Mouse (Mus musculus) embryonic stem cell, embryonic (primary cell): ENCODE measurements around the gene C2cd5.
"Not testable (repeated sequence)": the region's sequence is repeated elsewhere in the genome, so short reads cannot be mapped to it uniquely, and the experiment has no call there.

Source experiments
- CTCF ChIA-PET, 4 experiments: fragments of 300-600 bp in 2 of 4; fragments of 350-600 bp in 2 of 4; sonication (Branson Sonifier 250); formaldehyde crosslinking; loops; one replicate each; lab custom pipeline; 2022; ENCODE audit warnings: inconsistent platforms in 2 of 4; lab: Charles Lee
- POLR2A ChIA-PET, 4 experiments: fragments of 300-600 bp in 2 of 4; fragments of 350-600 bp in 2 of 4; sonication (Branson Sonifier 250); formaldehyde crosslinking; loops; one replicate each; lab custom pipeline; 2022; ENCODE audit warnings: antibody characterized with exemption in 4 of 4, inconsistent platforms in 1 of 4; lab: Charles Lee

C2cd5 gene

DNA sequence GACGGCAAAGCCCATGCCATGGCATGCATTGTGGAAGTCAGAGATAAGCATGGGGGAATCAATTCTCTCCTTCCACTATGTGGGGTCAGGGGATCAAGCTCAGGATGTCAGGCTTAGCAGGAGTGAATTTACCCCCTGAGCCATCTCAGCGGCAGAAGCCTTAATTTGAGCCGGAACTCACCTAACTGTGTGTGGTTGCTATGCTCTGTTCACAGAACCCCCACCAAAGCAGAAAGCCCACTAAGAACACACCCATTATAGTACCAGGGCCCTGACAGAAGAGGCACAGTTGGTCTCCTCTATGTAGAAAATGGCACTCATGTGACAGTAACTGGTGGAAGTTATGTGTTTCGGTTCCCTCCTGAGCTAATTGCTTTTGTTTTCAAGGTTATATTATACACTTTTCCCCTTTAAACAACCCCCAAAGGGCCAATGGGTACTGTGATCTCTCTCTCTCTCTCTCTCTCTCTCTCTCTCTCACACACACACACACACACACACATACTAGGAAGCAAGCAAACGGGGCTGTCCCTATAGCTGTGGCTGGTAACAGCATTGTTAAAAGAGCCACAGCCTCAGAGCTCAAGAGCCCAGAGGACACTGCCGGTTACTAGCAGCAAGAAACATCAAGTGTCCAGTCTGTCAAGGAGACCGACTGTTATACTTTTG is 108.4 kb downstream of the C2cd5 start:
- POLR2A ChIA-PET, result interaction anchor here in 1 of 4 experiments (0.5 to 0.8 kb wide), 2 partner anchors 74 to 156 kb away, joined by 3 to 4 read pairs; no protein-coding TSS in a partner anchor

DNA sequence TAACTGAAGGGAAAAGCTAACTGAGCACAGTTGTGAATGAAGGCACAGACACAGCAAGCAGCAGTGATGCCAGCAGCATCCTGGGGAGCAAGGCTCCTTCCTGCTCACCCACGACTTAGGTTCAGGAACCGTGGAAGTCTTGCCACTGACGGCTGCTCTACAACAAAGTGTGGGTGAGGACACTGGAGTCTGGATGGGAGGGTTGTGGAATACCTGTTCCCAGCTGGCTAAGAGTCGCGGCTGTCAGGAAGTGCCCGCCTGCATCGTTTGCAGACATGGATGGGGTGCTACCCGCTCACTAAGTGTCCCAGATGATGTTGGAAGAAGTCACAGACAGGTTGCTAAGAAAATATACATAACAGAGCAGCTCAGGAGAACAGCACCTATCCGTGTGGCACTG is 109.4 kb downstream of the C2cd5 start:
- POLR2A ChIA-PET, result no interaction called here

More for the DNA sequence above, 108.4 kb downstream of the C2cd5 start:
- CTCF ChIA-PET, result interaction anchor here in 3 of 4 experiments (0.6 to 1.4 kb wide), 7 partner anchors 18 to 711 kb away, joined by 3 to 4 read pairs (median 3); no protein-coding TSS in a partner anchor

DNA sequence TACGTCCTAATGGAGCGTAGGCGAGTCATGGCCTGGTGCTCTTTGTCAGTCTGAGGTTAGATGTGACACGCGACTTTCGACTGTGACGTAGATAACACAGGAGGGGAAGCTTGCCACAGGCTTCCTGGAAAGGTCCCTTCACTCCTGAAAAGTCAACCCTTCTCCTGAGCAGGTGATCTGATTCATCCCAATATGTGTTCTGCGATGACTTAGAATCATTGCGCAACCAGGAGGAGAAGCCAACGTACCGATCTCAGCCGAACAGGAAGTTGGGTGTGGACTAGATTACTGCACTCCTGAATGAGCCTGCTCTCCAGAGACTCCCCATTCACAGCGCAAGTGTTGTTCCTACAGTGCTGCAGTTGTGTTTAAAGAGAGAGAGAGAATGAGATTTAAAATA is 110.4 kb downstream of the C2cd5 start:
- CTCF ChIA-PET, result interaction anchor here in 2 of 4 experiments (1.1 to 2.3 kb wide), 2 partner anchors 19 to 185 kb away, joined by 4 to 7 read pairs; no protein-coding TSS in a partner anchor
- POLR2A ChIA-PET, result interaction anchor here in 1 of 4 experiments (0.7 to 4.4 kb wide), 3 partner anchors 15 to 28 kb away, joined by 3 to 18 read pairs (median 10); partner anchors contain the start of gene St8sia1

More for the DNA sequence above, 109.4 kb downstream of the C2cd5 start:
- CTCF ChIA-PET, result interaction anchor here in 2 of 4 experiments (0.6 to 1.0 kb wide), 2 partner anchors 30 to 45 kb away, joined by 3 read pairs; no protein-coding TSS in a partner anchor

DNA sequence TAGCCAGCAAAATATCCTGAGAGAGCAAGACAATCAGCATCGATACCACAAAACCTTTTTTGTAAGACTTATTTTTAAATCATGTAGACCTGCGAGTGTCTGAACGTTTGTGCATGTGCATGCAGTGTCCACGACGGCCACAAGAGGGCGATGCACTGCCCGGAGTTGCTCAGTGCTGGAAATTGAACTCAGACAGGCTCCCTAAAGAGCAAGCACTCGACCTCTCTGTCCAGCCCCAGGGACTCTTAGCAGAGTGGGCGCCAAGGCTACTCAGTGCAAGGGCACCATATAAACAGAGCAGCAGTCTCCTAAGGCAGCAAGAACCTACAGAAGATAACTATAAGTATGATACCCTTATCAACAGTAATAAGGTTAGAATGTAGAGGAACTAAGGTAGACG is 111.2 kb downstream of the C2cd5 start:
- ChIA-PET POLR2A (interaction anchor here in 2 of 4 experiments (0.5 to 4.4 kb wide), 6 partner anchors 10 to 202 kb away, joined by 4 to 26 read pairs (median 8); no protein-coding TSS in a partner anchor), CTCF (interaction anchor here in 2 of 4 experiments (0.5 to 2.3 kb wide), 7 partner anchors 13 to 246 kb away, joined by 3 to 7 read pairs (median 4); no protein-coding TSS in a partner anchor)

DNA sequence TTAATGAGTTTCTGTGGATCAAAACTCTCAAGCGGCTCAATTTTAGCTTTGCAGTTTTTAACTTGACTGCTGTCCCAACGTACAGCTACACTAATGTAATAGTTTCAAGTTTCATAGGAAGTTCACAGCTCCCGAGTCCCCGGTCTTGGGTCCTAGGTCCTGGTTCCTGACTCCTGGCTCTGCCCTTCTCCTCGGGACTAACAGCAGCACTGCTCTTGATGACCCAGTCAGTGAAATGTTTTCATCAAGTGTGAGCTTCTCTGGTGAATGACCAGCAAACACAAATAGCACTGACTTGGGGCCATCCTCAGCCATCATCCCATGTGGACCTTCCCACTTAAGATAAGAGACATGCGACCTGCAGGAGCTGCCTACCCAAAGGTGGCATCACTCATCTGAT is 111.7 kb downstream of the C2cd5 start:
- POLR2A ChIA-PET, result interaction anchor here in 3 of 4 experiments (0.5 to 4.4 kb wide), 15 partner anchors 9 to 480 kb away, joined by 3 to 26 read pairs (median 4); partner anchors contain the start of gene Ldhb (in 1 of the 3)

DNA sequence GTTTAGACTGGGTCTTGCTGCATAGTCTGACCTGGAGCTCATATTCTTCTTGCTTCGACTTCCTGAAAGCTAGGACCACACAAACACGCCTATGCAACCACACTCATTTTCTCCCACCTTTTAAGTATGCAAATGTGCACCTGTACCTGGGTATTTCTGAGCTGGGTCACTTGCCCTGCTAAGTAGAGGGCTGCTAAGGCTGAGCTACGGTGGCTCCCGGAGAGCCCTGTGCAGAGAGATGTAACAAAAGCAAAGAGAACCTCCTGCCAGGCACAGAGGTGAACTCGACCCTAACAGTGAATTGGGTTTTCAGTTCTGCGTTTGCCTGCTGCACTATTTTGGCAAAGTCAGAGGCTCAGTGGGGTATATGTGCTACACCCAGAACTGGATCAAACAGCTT is 112.3 kb downstream of the C2cd5 start:
- ChIA-PET POLR2A (interaction anchor here in 2 of 4 experiments (0.5 to 4.4 kb wide), 18 partner anchors 8 to 479 kb away, joined by 3 to 26 read pairs (median 4); partner anchors contain the start of gene Ldhb (in 1 of the 2)), CTCF (interaction anchor here in 3 of 4 experiments (0.5 to 2.3 kb wide), 11 partner anchors 9 to 232 kb away, joined by 3 to 7 read pairs (median 3); no protein-coding TSS in a partner anchor)

More for the DNA sequence above, 111.7 kb downstream of the C2cd5 start:
- CTCF ChIA-PET, result interaction anchor here in 3 of 4 experiments (0.5 to 2.3 kb wide), 10 partner anchors 10 to 231 kb away, joined by 3 to 7 read pairs (median 3); no protein-coding TSS in a partner anchor

GRCm38 (mm10) chr6:142986706-142987105 is 113.2 kb downstream of the C2cd5 start:
- POLR2A ChIA-PET, result interaction anchor here in 1 of 4 experiments (0.6 to 4.4 kb wide), 9 partner anchors 9 to 475 kb away, joined by 3 to 26 read pairs (median 5); no protein-coding TSS in a partner anchor

DNA sequence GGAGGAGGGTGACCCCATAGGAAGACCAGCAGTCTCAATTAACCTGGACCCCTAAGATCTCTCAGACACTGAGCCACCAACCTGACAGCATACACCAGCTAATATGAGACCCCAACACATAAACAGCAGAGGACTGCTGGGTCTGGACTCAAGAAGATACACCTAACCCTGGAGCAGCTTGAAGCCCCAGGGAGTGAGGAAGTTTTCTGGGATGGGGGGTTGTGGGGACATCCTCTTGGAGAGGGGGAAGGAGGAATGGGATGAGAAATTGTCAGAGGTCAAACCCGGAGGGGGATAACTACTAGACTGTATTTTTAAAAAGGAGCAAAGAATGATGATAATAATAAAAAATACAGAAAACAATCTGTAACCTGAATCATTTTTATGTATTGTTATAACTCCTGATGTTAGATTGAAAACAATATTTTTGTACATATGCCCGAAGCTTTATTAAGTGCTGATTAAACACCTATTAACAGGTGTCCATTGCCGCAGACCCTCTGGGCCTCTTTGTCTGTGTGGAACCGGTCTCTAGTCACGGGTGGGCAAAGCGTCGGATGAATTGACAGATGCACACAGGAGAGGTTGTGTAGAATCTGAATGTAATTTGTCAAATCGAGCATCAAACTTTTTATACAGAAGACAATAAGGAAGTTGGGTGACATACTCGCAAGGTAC is 114.2 kb downstream of the C2cd5 start:
- CTCF ChIA-PET, result not testable (repeated sequence)
- POLR2A ChIA-PET, result interaction anchor here in 1 of 4 experiments (0.6 to 4.4 kb wide), 8 partner anchors 10 to 474 kb away, joined by 3 to 26 read pairs (median 5); no protein-coding TSS in a partner anchor

More at GRCm38 (mm10) chr6:142986706-142987105, 113.2 kb downstream of the C2cd5 start:
- CTCF ChIA-PET, result interaction anchor here in 1 of 4 experiments (0.5 kb wide), 1 partner anchor 207 kb away, joined by 3 read pairs; no protein-coding TSS in a partner anchor

DNA sequence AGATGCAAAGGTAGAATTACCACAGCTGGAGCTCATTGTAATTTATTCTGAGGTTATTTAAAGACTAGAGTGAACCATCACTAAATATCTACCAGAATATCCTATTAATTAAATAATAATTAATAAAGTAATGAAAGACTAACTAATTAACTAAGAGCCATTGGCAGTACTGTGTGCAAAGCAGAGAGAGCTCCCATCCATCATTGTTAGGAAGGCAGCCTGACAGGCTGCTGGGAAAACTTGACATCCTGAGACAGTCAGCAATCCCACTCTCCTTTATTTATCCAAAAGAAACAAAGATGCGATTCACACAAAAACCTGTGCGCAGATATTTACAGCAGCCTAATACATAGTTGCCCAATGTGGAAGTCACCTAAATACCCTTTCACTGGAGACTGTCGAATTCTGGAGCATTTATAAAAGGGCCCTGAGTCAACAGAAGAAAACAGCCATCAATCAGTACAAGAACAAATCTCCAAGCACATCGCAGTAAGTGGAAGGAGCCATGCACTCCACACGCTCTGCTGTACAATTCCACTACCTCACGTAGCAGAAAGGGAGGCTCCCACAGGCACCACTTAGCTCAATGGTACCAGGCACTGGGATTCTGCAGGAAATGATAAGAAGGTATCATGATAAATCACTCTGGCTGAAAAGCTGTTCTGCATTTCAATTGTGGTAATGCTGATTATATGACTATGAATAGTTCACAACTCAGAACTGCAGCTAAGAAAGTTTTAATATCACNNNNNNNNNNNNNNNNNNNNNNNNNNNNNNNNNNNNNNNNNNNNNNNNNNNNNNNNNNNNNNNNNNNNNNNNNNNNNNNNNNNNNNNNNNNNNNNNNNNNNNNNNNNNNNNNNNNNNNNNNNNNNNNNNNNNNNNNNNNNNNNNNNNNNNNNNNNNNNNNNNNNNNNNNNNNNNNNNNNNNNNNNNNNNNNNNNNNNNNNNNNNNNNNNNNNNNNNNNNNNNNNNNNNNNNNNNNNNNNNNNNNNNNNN is 120.0 kb downstream of the C2cd5 start:
- CTCF ChIA-PET, result interaction anchor here in 1 of 4 experiments (1.5 kb wide), 1 partner anchor 15 kb away, joined by 3 read pairs; no protein-coding TSS in a partner anchor
- POLR2A ChIA-PET, result interaction anchor here in 1 of 4 experiments (1.1 to 1.7 kb wide), 3 partner anchors 8 to 472 kb away, joined by 3 to 6 read pairs (median 5); partner anchors contain the start of gene Ldhb

DNA sequence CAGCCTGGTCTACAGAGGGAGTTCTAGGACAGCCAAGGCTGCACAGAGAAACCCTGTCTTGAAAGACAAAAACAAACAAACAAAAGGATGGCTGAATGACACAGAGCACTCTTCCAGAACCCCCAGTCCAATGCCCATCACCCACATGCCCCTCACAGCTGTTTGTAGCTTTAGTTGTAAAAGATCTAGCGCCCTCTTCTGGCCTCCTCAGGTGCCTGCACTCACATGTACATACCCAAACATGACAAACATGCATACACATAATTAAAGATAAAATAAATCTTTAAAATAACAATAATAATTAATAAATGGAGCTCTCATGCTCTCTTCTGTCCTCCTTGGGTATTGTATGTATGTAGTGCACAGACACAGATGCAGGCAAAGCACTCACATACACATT is 122.7 kb downstream of the C2cd5 start:
- ChIA-PET CTCF (interaction anchor here in 2 of 4 experiments (0.6 to 1.6 kb wide), 3 partner anchors 15 to 198 kb away, joined by 3 to 6 read pairs (median 3); no protein-coding TSS in a partner anchor), POLR2A (interaction anchor here in 1 of 4 experiments (0.5 to 1.2 kb wide), 3 partner anchors 14 to 186 kb away, joined by 5 read pairs; no protein-coding TSS in a partner anchor)

DNA sequence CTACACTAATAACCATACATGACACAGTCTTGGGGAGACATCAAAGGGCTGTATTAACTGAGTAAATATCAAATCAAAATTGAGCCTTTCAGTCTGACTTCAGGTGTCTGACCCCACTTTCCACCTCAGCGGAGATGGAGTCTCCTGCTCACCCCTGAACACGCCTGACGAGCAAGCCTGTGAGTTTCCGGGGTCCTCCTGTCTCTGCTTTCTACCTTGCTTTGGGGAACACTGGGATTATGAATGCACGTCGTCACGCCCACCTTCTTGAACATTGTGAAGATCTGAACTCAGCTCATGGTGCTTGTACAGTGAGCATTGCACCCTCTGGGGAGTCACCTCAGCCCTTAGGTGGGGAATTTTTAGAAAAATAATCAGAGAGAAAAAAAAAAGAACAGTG is 126.7 kb downstream of the C2cd5 start:
- POLR2A ChIA-PET, result interaction anchor here in 1 of 4 experiments (0.6 kb wide), 1 partner anchor 131 kb away, joined by 3 read pairs; no protein-coding TSS in a partner anchor

DNA sequence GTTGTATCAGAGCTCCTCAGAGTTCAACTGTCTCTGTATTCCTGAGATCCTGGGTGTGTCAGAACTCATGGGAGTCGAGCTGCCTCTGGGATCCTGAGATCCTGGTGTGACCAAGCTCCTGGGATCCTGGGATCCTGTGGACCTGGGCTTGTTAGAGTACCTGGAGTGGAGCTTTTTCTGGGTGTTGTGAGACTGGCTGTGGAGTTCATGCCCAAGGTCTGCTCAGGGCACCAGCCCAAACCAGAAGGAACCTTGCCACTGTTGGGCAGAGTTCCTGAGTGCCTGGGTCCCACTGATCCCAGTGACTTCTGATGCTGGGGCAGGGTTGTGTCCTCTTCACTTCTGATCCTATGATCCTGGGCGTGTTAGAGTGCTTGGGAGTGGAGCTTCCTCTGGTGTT is 127.7 kb downstream of the C2cd5 start:
- ChIA-PET CTCF (no interaction called here), POLR2A (no interaction called here)

More for the DNA sequence above, 126.7 kb downstream of the C2cd5 start:
- CTCF ChIA-PET, result no interaction called here

GRCm38 (mm10) chr6:142967407-142967806 is 132.5 kb downstream of the C2cd5 start:
- ChIA-PET POLR2A (interaction anchor here in 2 of 4 experiments (0.6 to 1.0 kb wide), 2 partner anchors 9 to 98 kb away, joined by 3 read pairs; no protein-coding TSS in a partner anchor), CTCF (no interaction called here)

DNA sequence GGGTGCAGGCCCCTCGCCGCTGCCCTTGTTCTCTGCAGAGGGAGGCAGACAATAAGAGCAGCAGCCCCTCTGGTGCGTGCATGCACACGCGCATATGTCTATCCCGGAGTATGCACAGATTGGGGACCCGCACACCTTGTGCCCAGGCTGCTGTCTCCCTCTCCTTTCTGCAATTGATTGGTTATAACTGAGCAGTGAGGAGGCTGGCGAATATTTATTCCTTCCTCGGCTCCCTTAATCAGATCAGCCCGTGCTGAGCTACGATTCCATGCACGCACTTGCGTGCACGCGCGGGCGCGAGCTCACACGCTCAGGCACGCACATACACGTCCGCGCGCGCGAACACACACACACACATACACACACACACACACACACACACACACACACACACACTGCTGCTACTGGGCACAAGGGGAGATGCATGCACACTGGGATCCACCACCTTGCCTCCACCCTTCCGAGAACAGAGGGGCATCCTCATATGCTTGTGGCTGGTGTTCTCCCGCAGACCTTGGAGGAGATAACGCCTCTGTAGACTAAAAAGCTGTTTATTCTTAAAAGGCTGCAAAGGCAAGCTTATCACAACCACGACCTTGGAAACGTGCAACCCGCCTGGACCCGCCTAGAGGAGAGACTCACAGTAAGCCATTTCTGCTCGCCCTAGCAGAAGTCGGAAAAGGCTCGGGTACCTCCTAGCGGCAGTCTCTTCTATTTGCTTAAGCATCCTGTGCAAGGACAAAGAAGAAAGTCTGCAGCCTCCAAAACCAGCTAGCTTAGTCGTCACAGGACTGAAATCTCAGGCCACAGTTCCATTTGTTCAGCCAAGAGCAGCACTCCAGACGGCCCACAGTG is 135.2 kb downstream of the C2cd5 start:
- ChIA-PET POLR2A (interaction anchor here in 2 of 4 experiments (0.6 to 1.4 kb wide), 14 partner anchors 12 to 223 kb away, joined by 3 to 10 read pairs (median 3); no protein-coding TSS in a partner anchor), CTCF (interaction anchor here (0.6 to 1.5 kb wide), 20 partner anchors 9 to 439 kb away, joined by 3 to 9 read pairs (median 4); partner anchors contain the start of gene C2cd5 (in 1 of the 4))

DNA sequence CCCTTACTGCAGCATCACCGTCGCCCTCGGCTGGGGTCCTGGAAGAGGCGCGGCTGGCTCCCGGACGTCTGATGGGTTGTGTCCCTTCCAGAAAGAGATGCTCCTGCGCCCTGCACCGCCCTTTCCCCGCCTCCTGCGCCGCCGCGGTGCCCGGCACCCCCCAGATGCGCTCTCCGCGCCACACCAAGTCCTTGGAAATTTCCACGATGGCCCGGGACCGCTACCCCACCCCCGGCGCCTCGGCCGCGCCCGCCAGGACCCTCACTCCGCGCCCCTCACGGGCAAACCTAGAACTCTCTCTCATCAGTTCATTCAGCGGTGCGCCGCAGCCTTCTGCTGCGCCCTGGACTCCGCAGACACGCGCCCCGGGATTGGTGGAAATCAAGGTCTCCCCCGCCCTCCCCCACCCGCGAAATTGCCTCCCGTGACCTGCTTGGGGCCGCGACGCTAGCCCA is 135.8 kb downstream of the C2cd5 start, which contains the start of gene St8sia1:
Gene St8sia1, minus strand, starts transcription at position 377 of the 455 bp plus-strand sequence.
- ChIA-PET POLR2A (interaction anchor here in 1 of 4 experiments (0.6 to 3.9 kb wide), 4 partner anchors 12 to 456 kb away, joined by 3 to 32 read pairs (median 4); partner anchors contain the start of gene Ldhb), CTCF (interaction anchor here in 3 of 4 experiments (0.6 to 1.5 kb wide), 11 partner anchors 10 to 245 kb away, joined by 3 to 9 read pairs (median 5); partner anchors contain the start of gene C2cd5 (in 1 of the 3))
